Mouse (Mus musculus) midbrain, postnatal 0 days (tissue): ENCODE results near the gene Camk2b. TPM values are rescaled to one million over a fixed set of nuclear protein-coding genes. Genes with fewer than 3 reads are reported as not detected.
"Not testable (repeated sequence)": the region's sequence is repeated elsewhere in the genome, so short reads cannot be mapped to it uniquely, and the experiment has no call there.

ENCODE experiments used
- ATAC-seq: fragments of 200-750 bp; cut with Nextera tagmentation; 2 replicates; pipeline ENCODE4 v1.8.0; 2017; ENCODE audit warnings: moderate number of reproducible peaks, mild to moderate bottlenecking, moderate TSS enrichment, moderate library complexity; ENCODE audit not compliant: low FRiP score
- DNase-seq: peaks from one replicate; pipeline ENCODE4 v3.0.0-alpha.2; 2015; ENCODE audit warnings: low spot score
- H3K27ac ChIP-seq: fragments of 300-500 bp; sonication (generic); 2 replicates; pipeline ENCODE4 v1.5.1; 2014; ENCODE audit warnings: low read depth, mild to moderate bottlenecking, low read length, mixed read lengths
- H3K27me3 ChIP-seq: fragments of 300-500 bp; sonication (generic); 2 replicates; pipeline ENCODE4 v1.6.1; 2014; ENCODE audit warnings: low read length, control low read depth, mixed read lengths; ENCODE audit not compliant: insufficient read depth
- H3K36me3 ChIP-seq: fragments of 300-500 bp; sonication (generic); 2 replicates; pipeline ENCODE4 v1.6.1; 2014; ENCODE audit warnings: low read length, control low read depth, mixed read lengths; ENCODE audit not compliant: insufficient read depth
- H3K4me1 ChIP-seq: fragments of 300-500 bp; sonication (generic); 2 replicates; pipeline ENCODE4 v1.6.1; 2014; ENCODE audit warnings: mild to moderate bottlenecking, control low read depth, antibody characterized with exemption, low read length, mixed read lengths; ENCODE audit not compliant: insufficient read depth
- H3K4me2 ChIP-seq: fragments of 300-500 bp; sonication (generic); 2 replicates; pipeline ENCODE4 v1.6.1; 2014; ENCODE audit warnings: low read depth, mild to moderate bottlenecking, low read length, mixed read lengths; ENCODE audit not compliant: poor library complexity, severe bottlenecking
- H3K4me3 ChIP-seq: fragments of 300-500 bp; sonication (generic); 2 replicates; pipeline ENCODE4 v1.5.1; 2014; ENCODE audit warnings: low read depth, mild to moderate bottlenecking, low read length, moderate library complexity
- H3K9ac ChIP-seq: fragments of 300-500 bp; sonication (generic); replicated peaks from 2 replicates; pipeline ENCODE4 v1.6.1; 2014; ENCODE audit warnings: mild to moderate bottlenecking, low read length, moderate library complexity, mixed read lengths; ENCODE audit not compliant: poor library complexity, severe bottlenecking
- H3K9me3 ChIP-seq: fragments of 300-500 bp; sonication (generic); 2 replicates; pipeline ENCODE4 v1.6.1; 2016; ENCODE audit warnings: low read length, control low read depth
- CTCF ChIP-seq: IDR thresholded peaks from 2 replicates; pipeline ENCODE4 v1.5.1; 2016; ENCODE audit warnings: antibody characterized with exemption, mild to moderate bottlenecking
- WGBS: fragments of 180-500 bp; shearing (Covaris S2); extraction: QIAGEN DNeasy Blood & Tissue Kit; methylation state at CpG from one replicate; pipeline ENCODE4 v1.1.7; 2014; 5-methylcytosine and 5-hydroxymethylcytosine counted together
- polyA plus RNA-seq: library from polyadenylated mRNA; unstranded; fragments of >200 nt; fragmentation: Nextera tagmentation; extraction: Ambion mirVana; gene quantifications from 2 replicates; pipeline ENCODE4 v1.2.1, GENCODE M21; 2015
- total RNA-seq: library from RNA; depleted of rRNA; stranded (reverse); fragments of >200 nt; gene quantifications from 2 replicates; pipeline ENCODE4 v1.2.3, GENCODE M21; 2014

Gene Camk2b
- total and polyA plus RNA-seq, 2 experiments from 2014 or later: 208 to 225 TPM

DNA sequence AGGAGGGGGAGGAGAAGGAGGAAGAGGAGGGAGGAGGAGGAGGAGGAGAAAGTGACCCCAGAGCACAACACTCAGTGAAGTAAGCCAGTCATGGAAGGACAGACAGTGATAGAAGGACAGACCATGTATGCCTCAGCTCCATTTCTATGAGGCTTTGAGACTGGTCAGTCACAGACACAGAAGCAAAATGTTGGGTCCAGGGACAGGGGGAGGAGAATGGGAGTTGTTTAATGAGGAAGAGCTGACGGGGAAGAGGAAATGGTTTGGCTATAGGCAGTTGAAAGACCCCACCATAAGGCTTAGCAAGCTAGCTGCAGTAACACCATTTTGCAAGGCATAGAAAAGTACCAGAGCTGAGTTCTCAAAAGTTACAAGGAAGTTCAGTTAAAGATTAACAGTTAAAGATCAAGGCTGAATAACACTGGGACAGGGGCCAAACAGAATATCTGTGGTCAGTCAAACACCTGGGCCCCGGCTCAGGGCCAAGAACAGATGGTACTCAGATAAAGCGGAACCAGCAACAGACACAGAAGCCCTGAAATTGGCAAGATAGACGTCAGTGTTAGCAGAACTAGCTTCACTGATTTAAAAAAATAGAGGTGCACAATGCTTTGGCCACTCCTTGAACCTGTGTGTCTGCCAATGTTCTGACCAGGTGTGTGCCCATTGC is 60.7 kb downstream of the Camk2b start:
- not testable (repeated sequence) for H3K27me3 ChIP-seq, H3K4me1 ChIP-seq, H3K36me3 ChIP-seq, H3K4me2 ChIP-seq, H3K9me3 ChIP-seq, H3K4me3 ChIP-seq, H3K9ac ChIP-seq, H3K27ac ChIP-seq, ATAC-seq, DNase-seq
- WGBS: 62% methylated on average over 1 of the region's 4 CpGs

DNA sequence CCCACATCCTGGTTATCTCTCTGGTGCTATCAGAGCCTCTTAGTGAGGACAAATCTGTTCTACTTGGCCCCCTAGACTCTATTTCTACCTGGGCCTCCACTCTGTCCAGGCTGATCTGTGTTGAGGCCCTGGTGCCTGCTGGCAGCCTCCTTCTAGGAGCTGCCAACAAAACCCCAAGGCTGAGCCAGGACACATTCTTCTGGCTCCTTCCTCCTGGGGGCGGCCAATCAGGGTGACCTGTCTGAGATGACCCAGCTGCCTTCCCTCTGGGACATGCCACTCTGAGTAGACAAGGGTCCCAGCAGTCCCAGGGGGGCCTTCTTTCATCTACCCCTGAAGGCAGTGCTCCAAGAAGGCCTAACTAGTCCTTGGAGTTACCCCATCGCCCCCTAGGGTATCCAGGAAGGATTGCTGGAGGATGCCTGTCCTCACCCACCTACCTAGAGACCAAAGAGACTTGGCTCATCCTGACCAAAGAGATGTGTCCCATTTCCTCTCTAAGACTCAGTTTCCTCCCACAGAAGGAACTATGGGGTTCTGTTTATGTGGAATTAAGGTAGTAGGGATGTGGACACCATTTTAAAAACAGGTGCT is 63.0 kb downstream of the Camk2b start:
- TF ChIP-seq CTCF: peak; percentile 20; the same call in 1 of the 2 replicates

DNA sequence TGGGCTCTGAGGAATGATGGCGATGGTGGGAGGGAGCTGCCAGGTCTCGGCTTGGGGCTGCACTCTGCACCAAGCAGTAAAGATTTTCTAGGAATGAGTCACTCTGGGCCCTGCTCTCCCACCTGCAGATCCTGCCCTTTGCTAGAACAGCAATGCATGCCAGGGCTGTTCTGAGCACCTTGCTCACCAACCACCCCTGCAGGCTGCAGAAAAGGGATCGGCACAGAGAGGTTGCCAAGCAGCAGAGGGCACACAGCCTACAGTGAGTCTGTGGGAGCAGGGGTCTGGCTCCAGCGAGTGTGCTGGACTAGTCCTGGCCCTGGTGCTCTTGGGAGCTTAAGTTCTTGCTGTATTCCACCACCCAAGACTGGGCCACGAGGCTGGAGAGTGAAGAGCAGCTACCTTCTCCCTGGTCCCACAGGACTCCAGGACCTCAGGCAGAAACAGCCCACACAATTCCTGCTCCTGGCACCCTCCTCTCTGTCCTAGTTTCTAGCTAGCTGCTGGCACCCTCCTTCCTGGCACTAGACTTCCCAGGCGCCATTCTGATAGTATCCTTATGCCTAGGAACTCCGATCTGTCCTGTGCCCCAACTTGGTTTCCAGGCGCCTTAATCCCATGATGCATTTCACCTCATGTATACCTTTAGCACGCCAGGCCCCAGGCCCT is 64.0 kb downstream of the Camk2b start:
- WGBS: 83% methylated on average over 9 of the region's 9 CpGs
- Histone ChIP-seq H3K9ac (no peak overlapping the region), H3K27ac (no peak overlapping the region), H3K9me3 (no peaks in the 10 kb centered on the region), H3K4me3 (no peak overlapping the region), H3K4me2 (no peak overlapping the region), H3K36me3 (peaks cover 4% of the 10 kb centered on the region; the same call in 1 of the 2 replicates), H3K27me3 (no peaks in the 10 kb centered on the region), H3K4me1 (peaks cover 10% of the 10 kb centered on the region; the same call in 1 of the 2 replicates)
- no peak for DNase-seq
- ATAC-seq: no peak
- no peak for TF ChIP-seq CTCF

More for the DNA sequence above, 63.0 kb downstream of the Camk2b start:
- Histone ChIP-seq H3K9ac (no peak overlapping the region), H3K4me2 (no peak overlapping the region), H3K27me3 (no peaks in the 10 kb centered on the region), H3K27ac (no peak overlapping the region), H3K4me3 (no peak overlapping the region), H3K4me1 (peaks cover 10% of the 10 kb centered on the region; the same call in 1 of the 2 replicates), H3K36me3 (peaks cover 4% of the 10 kb centered on the region; the same call in 1 of the 2 replicates), H3K9me3 (no peaks in the 10 kb centered on the region)
- ATAC-seq (no peak), DNase-seq (no peak)
- 36% methylated on average over 2 of the region's 2 CpGs for WGBS

DNA sequence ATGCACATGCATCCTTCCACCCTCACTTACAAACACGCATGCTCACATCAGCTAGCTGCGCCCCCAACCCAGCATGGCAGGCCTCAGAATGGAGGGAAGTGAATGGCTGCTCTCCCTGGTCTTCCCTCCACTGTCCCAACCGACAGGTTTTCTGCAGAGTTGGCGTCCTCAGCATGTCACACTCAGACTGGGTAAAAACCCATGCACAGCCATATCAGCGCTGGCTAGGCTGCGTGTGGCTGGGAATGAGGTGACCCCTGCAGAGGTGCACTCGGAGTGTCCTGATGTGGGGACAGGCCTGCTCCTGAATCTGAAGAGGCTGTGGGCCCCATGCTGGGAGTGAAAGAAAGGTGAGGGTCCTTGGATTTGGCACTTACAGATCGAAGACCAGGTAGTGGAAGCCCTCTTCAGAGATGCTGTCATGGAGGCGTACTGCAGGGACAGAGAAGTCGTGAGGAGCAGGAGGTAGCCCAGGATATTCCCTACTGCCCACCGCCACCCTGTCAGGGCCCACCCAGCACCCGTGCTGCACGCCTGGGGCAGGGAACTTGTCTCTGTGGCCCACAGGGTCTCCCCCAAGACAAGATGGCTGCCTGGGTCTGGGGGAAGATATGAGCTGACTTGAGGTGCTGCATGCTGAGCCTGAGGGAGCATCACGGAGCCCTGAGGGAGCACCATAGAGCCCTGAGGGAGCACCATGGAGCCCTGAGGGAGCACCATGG is 65.0 kb downstream of the Camk2b start:
- no peak for TF ChIP-seq CTCF
- WGBS: 82% methylated on average over 14 of the region's 14 CpGs
- no peak for ATAC-seq
- Histone ChIP-seq H3K4me2 (no peak overlapping the region), H3K27me3 (no peaks in the 10 kb centered on the region), H3K4me1 (peaks cover 10% of the 10 kb centered on the region; the same call in 1 of the 2 replicates), H3K9ac (no peak overlapping the region), H3K27ac (peak overlapping the region; percentile 55; the same call in 1 of the 2 replicates), H3K36me3 (peaks cover 7% of the 10 kb centered on the region; the same call in 1 of the 2 replicates), H3K9me3 (no peaks in the 10 kb centered on the region), H3K4me3 (no peak overlapping the region)
- no peak for DNase-seq

DNA sequence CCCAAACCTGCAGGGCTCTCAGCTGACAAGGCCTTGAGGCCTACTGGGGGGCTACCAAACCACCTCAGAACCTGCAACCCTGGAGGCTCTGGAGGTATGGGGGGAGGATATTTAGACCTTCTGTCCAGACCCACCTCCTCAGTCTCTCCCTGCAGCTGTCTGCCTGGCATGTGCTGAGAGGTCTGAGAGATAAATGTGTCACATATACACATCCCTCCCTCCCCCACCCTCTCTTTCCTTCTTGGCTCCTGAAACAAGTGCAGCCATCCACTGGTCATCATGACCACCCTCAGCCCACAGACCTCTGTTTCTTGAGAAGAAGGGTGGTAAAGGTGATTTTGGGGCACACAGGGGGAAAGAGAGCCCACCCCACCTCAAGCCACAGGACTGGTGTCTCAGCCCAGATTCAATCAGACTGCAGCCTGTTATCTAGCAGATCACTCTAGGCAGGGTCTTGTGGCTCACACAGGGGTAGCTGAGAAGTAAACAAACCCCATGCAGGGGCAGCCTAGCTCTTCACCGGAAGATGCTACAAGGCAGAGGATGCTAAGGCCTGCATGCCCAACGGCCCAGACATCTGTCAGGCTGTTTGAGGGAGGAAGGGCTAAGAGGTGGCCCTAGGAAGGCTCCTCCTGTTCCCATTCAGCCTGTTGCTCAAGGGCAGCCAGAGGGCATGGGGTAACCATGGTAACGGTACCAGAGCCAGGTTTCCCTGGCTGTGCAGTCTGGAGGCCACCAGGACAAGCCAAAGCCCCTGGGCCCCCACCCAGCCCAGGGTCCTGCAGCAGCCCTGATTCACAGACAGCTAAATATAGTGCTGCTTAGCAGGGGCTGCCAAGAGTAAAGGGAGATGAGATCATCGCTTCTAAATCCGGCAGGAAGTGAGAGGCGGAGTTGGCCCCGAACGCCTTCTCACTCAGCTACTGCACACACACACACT is 66.1 kb downstream of the Camk2b start:
- H3K4me2 ChIP-seq: no peak overlapping the region
- no peaks in the 10 kb centered on the region for H3K9me3 ChIP-seq
- H3K4me3 ChIP-seq: no peak overlapping the region
- H3K27me3 ChIP-seq: no peaks in the 10 kb centered on the region
- peaks cover 10% of the 10 kb centered on the region; the same call in 1 of the 2 replicates for H3K4me1 ChIP-seq
- H3K9ac ChIP-seq: no peak overlapping the region; the same call in 1 of the 2 replicates
- no peak for TF ChIP-seq CTCF
- 9% methylated on average over 8 of the region's 8 CpGs for WGBS
- peak; percentile 80 for ATAC-seq
- H3K36me3 ChIP-seq: peaks cover 7% of the 10 kb centered on the region; the same call in 1 of the 2 replicates
- peak overlapping the region; percentile 55; the same call in 1 of the 2 replicates for H3K27ac ChIP-seq
- peak; percentile 91 for DNase-seq
